Mouse (Mus musculus) heart, adult 2 months (tissue): ENCODE measurements around the gene Pstpip1.

ENCODE experiments used
- CTCF ChIP-seq: fragments of 200-600 bp; IDR thresholded peaks from 2 replicates; pipeline ENCODE4 v1.8.1; 2022; ENCODE audit warnings: antibody characterized with exemption, mild to moderate bottlenecking, moderate library complexity
- POLR2A ChIP-seq: fragments of 200-500 bp; IDR thresholded peaks from 2 replicates; pipeline ENCODE4 v1.6.1; 2011; ENCODE audit warnings: mild to moderate bottlenecking, low read depth, low read length, control low read depth; ENCODE audit not compliant: insufficient read depth

GRCm38 (mm10) chr9:56129951-56130350 is 40.2 kb downstream of the Pstpip1 start:
- no peak for TF ChIP-seq POLR2A
- no peak for TF ChIP-seq CTCF
